22 mouse cellular contexts compared by ENCODE assay signal in the genomic region with DNA sequence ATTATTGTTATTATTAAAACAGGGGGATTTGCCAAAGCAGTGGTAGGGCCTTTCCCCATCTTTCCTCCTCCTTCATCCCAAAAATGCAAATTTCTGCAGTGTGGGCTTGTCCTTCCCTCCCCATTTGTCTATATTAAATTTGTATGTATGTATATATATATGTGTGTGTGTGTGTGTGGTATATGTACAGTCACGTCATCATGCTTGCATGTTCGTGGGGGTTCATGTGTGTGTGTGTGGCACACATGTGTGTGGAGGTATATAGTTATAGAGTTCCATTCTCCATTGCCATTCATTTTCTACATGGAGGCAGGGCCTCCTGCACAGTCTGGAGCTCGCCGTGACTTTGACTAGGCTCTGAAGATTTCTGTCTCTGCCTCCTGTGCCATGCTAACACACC. TPM values are rescaled to one million over a fixed set of nuclear protein-coding genes. Genes with fewer than 3 reads are reported as not detected.
"Had no signal": no experiment of that assay in that cellular context is flagged by ENCODE, and none has a peak within 500 bp of the region (broad histone marks: within the 10 kb centered on the region; RNA-seq: fewer than 3 reads in every experiment).

No protein-coding gene starts in this region.

- DNase-seq: liver, postnatal 0 days; lung, adult 2 months; lung, postnatal 14 days; lung, postnatal 36 days; right cerebral cortex, postnatal 14 days; thymus, adult 18-20 months; thymus, postnatal 14 days; thymus, postnatal 36 days had no signal

- H3K27ac ChIP-seq: liver, embryonic 15.5 days; lung, embryonic 15.5 days; macrophage; midbrain, embryonic 12.5 days; midbrain, embryonic 15.5 days; neural tube, embryonic 12.5 days; stomach, embryonic 15.5 days had no signal

- H3K9me3 ChIP-seq: liver, embryonic 15.5 days; lung, embryonic 15.5 days; midbrain, embryonic 12.5 days; midbrain, embryonic 15.5 days; neural tube, embryonic 12.5 days; stomach, embryonic 15.5 days had no signal

- H3K4me3 ChIP-seq: liver, embryonic 15.5 days; lung, embryonic 15.5 days; megakaryocyte, embryonic 14.5 days; midbrain, embryonic 12.5 days; midbrain, embryonic 15.5 days; neural tube, embryonic 12.5 days; stomach, embryonic 15.5 days had no signal

- H3K36me3 ChIP-seq: liver, embryonic 15.5 days; lung, embryonic 15.5 days; midbrain, embryonic 12.5 days; midbrain, embryonic 15.5 days; neural tube, embryonic 12.5 days; stomach, embryonic 15.5 days had no signal

- H3K9ac ChIP-seq: liver, embryonic 15.5 days; liver, postnatal 0 days; lung, embryonic 15.5 days; midbrain, embryonic 12.5 days; midbrain, embryonic 15.5 days; neural tube, embryonic 12.5 days; stomach, embryonic 15.5 days had no signal

- H3K4me1 ChIP-seq: liver, embryonic 15.5 days; lung, embryonic 15.5 days; megakaryocyte, embryonic 14.5 days; midbrain, embryonic 12.5 days; midbrain, embryonic 15.5 days; neural tube, embryonic 12.5 days; stomach, embryonic 15.5 days had no signal

- ATAC-seq: liver, postnatal 0 days; lung, postnatal 0 days; midbrain, embryonic 15.5 days had no signal

- H3K27me3 ChIP-seq: liver, embryonic 15.5 days; lung, embryonic 15.5 days; megakaryocyte, embryonic 14.5 days; midbrain, embryonic 12.5 days; midbrain, embryonic 15.5 days; neural tube, embryonic 12.5 days; stomach, embryonic 15.5 days had no signal

- H3K4me2 ChIP-seq: liver, embryonic 15.5 days; lung, embryonic 15.5 days; midbrain, embryonic 12.5 days; midbrain, embryonic 15.5 days; neural tube, embryonic 12.5 days; stomach, embryonic 15.5 days had no signal

RNA-seq across cellular contexts. Expression of a gene that starts 22.0 kb away (rescaled TPM):
- total RNA-seq: megakaryocyte progenitor cell, adult 5-6 weeks; monocyte, adult 5-6 weeks; neutrophil, adult 5-6 weeks had no signal
- polyA plus RNA-seq: liver, embryonic 15.5 days; liver, postnatal 0 days; lung, adult 2 months; macrophage; spleen, adult 2 months; thymus, postnatal 0 days had no signal
